Mouse (Mus musculus) brain, embryonic 14.5 days (tissue): ENCODE data around the gene 4931422A03Rik.

Experiments used
- CTCF ChIP-seq: fragments of 200-500 bp; IDR thresholded peaks from 2 replicates; pipeline ENCODE4 v1.5.1; 2012; ENCODE audit warnings: inconsistent platforms, mild to moderate bottlenecking, moderate library complexity, borderline replicate concordance; ENCODE audit not compliant: insufficient read depth, insufficient read length; ENCODE audit errors: extremely low read depth
- POLR2A ChIP-seq: fragments of 200-500 bp; IDR thresholded peaks from 2 replicates; pipeline ENCODE4 v1.6.1; 2012; ENCODE audit warnings: mild to moderate bottlenecking, inconsistent platforms, borderline replicate concordance; ENCODE audit not compliant: poor library complexity, insufficient read depth, insufficient read length, severe bottlenecking; ENCODE audit errors: extremely low read depth

DNA sequence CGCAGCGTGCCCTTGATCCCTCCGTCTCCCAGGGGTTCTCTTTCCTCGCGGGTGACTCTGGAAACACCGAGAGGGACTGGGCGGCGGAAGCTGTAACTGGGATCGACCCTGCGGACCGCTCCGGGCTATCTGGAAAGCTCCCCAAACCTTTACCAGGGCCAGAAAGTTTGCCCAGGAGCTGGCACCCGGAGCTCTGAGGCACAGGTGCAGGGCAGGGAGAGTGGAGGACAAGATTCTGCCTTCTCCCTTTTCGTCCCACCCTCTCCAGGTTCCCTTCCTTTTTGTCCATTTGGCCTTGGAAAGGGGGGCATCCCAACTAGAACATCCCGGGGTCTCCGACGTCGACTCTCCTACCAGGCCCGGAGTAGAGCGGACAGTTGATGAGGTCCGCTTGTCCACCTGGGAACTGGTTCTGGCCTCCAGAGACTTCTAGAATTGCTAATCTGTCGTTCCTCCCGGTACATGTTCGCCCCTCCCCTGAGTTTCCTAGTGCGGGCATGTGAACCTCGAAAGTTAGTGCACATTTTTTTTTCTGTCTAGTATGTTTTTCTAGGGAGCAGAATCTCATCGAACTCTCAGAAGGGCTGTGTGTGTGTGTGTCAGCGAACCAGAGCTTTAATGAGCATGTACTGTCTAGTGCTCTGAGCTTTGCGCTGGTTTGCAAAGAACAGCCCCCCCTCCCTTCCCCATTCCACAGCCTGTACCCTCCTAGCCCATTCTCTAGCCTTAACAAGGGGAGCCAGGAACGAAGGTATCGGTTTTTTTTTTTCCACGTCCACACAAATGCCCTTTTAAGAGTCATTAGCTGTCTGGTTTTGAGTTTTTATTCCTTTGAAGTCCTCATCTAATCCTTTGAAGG lies 57.1 kb downstream of the 4931422A03Rik start:
- TF ChIP-seq CTCF, result no peak
- no peak for TF ChIP-seq POLR2A
